Mouse (Mus musculus): ENCODE measurements around the gene Xpo1. TPM values are rescaled to one million over a fixed set of nuclear protein-coding genes. Genes with fewer than 3 reads are reported as not detected.
A peak's percentile ranks its signal among the peaks of the same experiment; 100 is the strongest.

Xpo1 gene
- 61.6 and 63.7 TPM in 2 replicates for polyA plus RNA-seq (2015; fragmentation: Nextera tagmentation; extraction: Ambion mirVana)

GRCm38 (mm10) chr11:23255427-23256193, at the start of gene Xpo1:
TSS of gene Xpo1 (plus strand) at chr11:23256041.
- 0% methylated on average over 59 of the region's 60 CpGs for WGBS

GRCm38 (mm10) chr11:23209717-23210116, 46.1 kb upstream of the Xpo1 start:
- no peak overlapping the region for H3K4me2 ChIP-seq
- H3K9me3 ChIP-seq (replicated peaks), result no peaks in the 10 kb centered on the region
- no peak overlapping the region for H3K4me3 ChIP-seq (replicated peaks)
- ATAC-seq (ENCODE audit: low FRiP score), result no peak
- H3K27ac ChIP-seq (replicated peaks), result no peak overlapping the region
- H3K36me3 ChIP-seq, result no peaks in the 10 kb centered on the region
- no peaks in the 10 kb centered on the region for H3K27me3 ChIP-seq (replicated peaks)
- H3K9ac ChIP-seq (replicated peaks), result no peak overlapping the region
- 86% methylated on average over 7 of the region's 7 CpGs for WGBS
- peaks cover 6% of the 10 kb centered on the region; the same call in 1 of the 2 replicates for H3K4me1 ChIP-seq

More at GRCm38 (mm10) chr11:23255427-23256193, at the start of gene Xpo1:
- Histone ChIP-seq H3K36me3 (no peaks in the 10 kb centered on the region), H3K27ac (replicated peaks) (peak within 1 kb of the TSS; percentile 100), H3K4me1 (peaks cover 25% of the 10 kb centered on the region), H3K9me3 (replicated peaks) (no peaks in the 10 kb centered on the region), H3K4me3 (replicated peaks) (peak within 1 kb of the TSS; percentile 93), H3K9ac (replicated peaks) (peak within 1 kb of the TSS; percentile 98), H3K27me3 (replicated peaks) (no peaks in the 10 kb centered on the region), H3K4me2 (peak within 1 kb of the TSS; percentile 82)
- peak; percentile 98 for ATAC-seq (ENCODE audit: low FRiP score)

- Histone ChIP-seq H3K4me3 (replicated peaks) (peak overlapping the region; percentile 26), H3K9ac (replicated peaks) (no peak overlapping the region)
These were observed 45.0 kb upstream of the Xpo1 start for GRCm38 (mm10) chr11:23210590-23211510.

GRCm38 (mm10) chr11:23217430-23217829, 38.4 kb upstream of the Xpo1 start:
- no peaks in the 10 kb centered on the region for H3K4me1 ChIP-seq
- no peak overlapping the region for H3K4me2 ChIP-seq
- H3K27me3 ChIP-seq (replicated peaks), result no peaks in the 10 kb centered on the region
- WGBS, result 93% methylated on average over 9 of the region's 9 CpGs
- H3K27ac ChIP-seq (replicated peaks), result no peak overlapping the region
- H3K4me3 ChIP-seq (replicated peaks), result no peak overlapping the region
- H3K9ac ChIP-seq (replicated peaks), result no peak overlapping the region
- no peaks in the 10 kb centered on the region for H3K36me3 ChIP-seq
- no peak for ATAC-seq (ENCODE audit: low FRiP score)
- no peaks in the 10 kb centered on the region for H3K9me3 ChIP-seq (replicated peaks)

More at GRCm38 (mm10) chr11:23210590-23211510, 45.0 kb upstream of the Xpo1 start:
- H3K36me3 ChIP-seq, result no peaks in the 10 kb centered on the region
- H3K27me3 ChIP-seq (replicated peaks), result no peaks in the 10 kb centered on the region
- peaks cover 6% of the 10 kb centered on the region; the same call in 1 of the 2 replicates for H3K4me1 ChIP-seq
- ATAC-seq (ENCODE audit: low FRiP score), result no peak; the same call in 1 of the 2 replicates
- no peaks in the 10 kb centered on the region for H3K9me3 ChIP-seq (replicated peaks)
- H3K27ac ChIP-seq (replicated peaks), result no peak overlapping the region
- peak overlapping the region; percentile 54 for H3K4me2 ChIP-seq
- 12% methylated on average over 16 of the region's 16 CpGs for WGBS

- no peak overlapping the region for H3K4me2 ChIP-seq
- H3K27me3 ChIP-seq (replicated peaks), result no peaks in the 10 kb centered on the region
These were observed 19.8 kb upstream of the Xpo1 start for GRCm38 (mm10) chr11:23236015-23236414.

GRCm38 (mm10) chr11:23253931-23254330, 1.9 kb upstream of the Xpo1 start:
- H3K4me1 ChIP-seq, result peaks cover 13% of the 10 kb centered on the region
- no peak overlapping the region for H3K4me3 ChIP-seq (replicated peaks)
- 94% methylated on average over 4 of the region's 4 CpGs for WGBS
- H3K27me3 ChIP-seq (replicated peaks), result no peaks in the 10 kb centered on the region
- H3K9me3 ChIP-seq (replicated peaks), result no peaks in the 10 kb centered on the region
- no peak for ATAC-seq (ENCODE audit: low FRiP score)
- no peak overlapping the region for H3K4me2 ChIP-seq
- H3K36me3 ChIP-seq, result no peaks in the 10 kb centered on the region
- no peak overlapping the region for H3K9ac ChIP-seq (replicated peaks)
- no peak overlapping the region for H3K27ac ChIP-seq (replicated peaks)

More at GRCm38 (mm10) chr11:23236015-23236414, 19.8 kb upstream of the Xpo1 start:
- Histone ChIP-seq H3K9ac (replicated peaks) (no peak overlapping the region), H3K36me3 (no peaks in the 10 kb centered on the region), H3K27ac (replicated peaks) (no peak overlapping the region), H3K4me1 (no peaks in the 10 kb centered on the region), H3K9me3 (replicated peaks) (no peaks in the 10 kb centered on the region), H3K4me3 (replicated peaks) (no peak overlapping the region)
- no peak for ATAC-seq (ENCODE audit: low FRiP score)
- WGBS, result 84% methylated on average over 4 of the region's 4 CpGs

- WGBS, result 91% methylated on average over 4 of the region's 4 CpGs
These were observed 1.3 kb upstream of the Xpo1 start for GRCm38 (mm10) chr11:23254548-23254947.

GRCm38 (mm10) chr11:23255053-23255426, 801 bp upstream of the Xpo1 start:
- peak; percentile 45 for ATAC-seq (ENCODE audit: low FRiP score)
- H3K9ac ChIP-seq (replicated peaks), result peak overlapping the region; percentile 68
- peak overlapping the region; percentile 59 for H3K4me2 ChIP-seq
- no peaks in the 10 kb centered on the region for H3K27me3 ChIP-seq (replicated peaks)
- peaks cover 20% of the 10 kb centered on the region for H3K4me1 ChIP-seq
- H3K27ac ChIP-seq (replicated peaks), result peak overlapping the region; percentile 100
- WGBS, result 1% methylated on average over 24 of the region's 24 CpGs
- no peaks in the 10 kb centered on the region for H3K36me3 ChIP-seq
- peak overlapping the region; percentile 93 for H3K4me3 ChIP-seq (replicated peaks)
- H3K9me3 ChIP-seq (replicated peaks), result no peaks in the 10 kb centered on the region

More at GRCm38 (mm10) chr11:23254548-23254947, 1.3 kb upstream of the Xpo1 start:
- Histone ChIP-seq H3K36me3 (no peaks in the 10 kb centered on the region), H3K4me3 (replicated peaks) (peak overlapping the region; percentile 93), H3K4me1 (peaks cover 19% of the 10 kb centered on the region), H3K4me2 (peak overlapping the region; percentile 59), H3K27me3 (replicated peaks) (no peaks in the 10 kb centered on the region), H3K9ac (replicated peaks) (no peak overlapping the region), H3K27ac (replicated peaks) (peak overlapping the region; percentile 100), H3K9me3 (replicated peaks) (no peaks in the 10 kb centered on the region)
- no peak for ATAC-seq (ENCODE audit: low FRiP score)

GRCm38 (mm10) chr11:23256194-23256802, 457 bp downstream of the Xpo1 start:
- Histone ChIP-seq H3K9ac (replicated peaks) (peak overlapping the region; percentile 98), H3K4me1 (peaks cover 28% of the 10 kb centered on the region), H3K9me3 (replicated peaks) (no peaks in the 10 kb centered on the region), H3K4me3 (replicated peaks) (peak overlapping the region; percentile 93), H3K27ac (replicated peaks) (peak overlapping the region; percentile 100), H3K4me2 (peak overlapping the region; percentile 82), H3K27me3 (replicated peaks) (no peaks in the 10 kb centered on the region), H3K36me3 (no peaks in the 10 kb centered on the region)
- 0% methylated on average over 40 of the region's 51 CpGs for WGBS
- peak; percentile 55 for ATAC-seq (ENCODE audit: low FRiP score)

GRCm38 (mm10) chr11:23256803-23257704, 1.2 kb downstream of the Xpo1 start:
- peak overlapping the region; percentile 98 for H3K9ac ChIP-seq (replicated peaks)
- no peak for ATAC-seq (ENCODE audit: low FRiP score)
- under 1% methylated on average over 48 of the region's 48 CpGs for WGBS
- no peaks in the 10 kb centered on the region for H3K36me3 ChIP-seq
- H3K4me1 ChIP-seq, result peaks cover 28% of the 10 kb centered on the region
- H3K9me3 ChIP-seq (replicated peaks), result no peaks in the 10 kb centered on the region
- no peaks in the 10 kb centered on the region for H3K27me3 ChIP-seq (replicated peaks)
- peak overlapping the region; percentile 82 for H3K4me2 ChIP-seq
- H3K4me3 ChIP-seq (replicated peaks), result peak overlapping the region; percentile 93
- peak overlapping the region; percentile 100 for H3K27ac ChIP-seq (replicated peaks)
